Mouse (Mus musculus) megakaryocyte, embryonic 14.5 days (primary cell): ENCODE measurements around the gene Emp1. TPM values are rescaled to one million over a fixed set of nuclear protein-coding genes. Genes with fewer than 3 reads are reported as not detected.
A peak's percentile ranks its signal among the peaks of the same experiment; 100 is the strongest.

ENCODE experiments used
- H3K27me3 ChIP-seq: replicated peaks from 2 replicates; pipeline ENCODE3; 2012; ENCODE audit warnings: inconsistent platforms
- H3K36me3 ChIP-seq: replicated peaks from 2 replicates; pipeline ENCODE3; 2012; ENCODE audit warnings: low read length, inconsistent platforms, mixed read lengths
- H3K4me1 ChIP-seq: 2 replicates; pipeline ENCODE4 v1.6.1; 2012; ENCODE audit warnings: inconsistent platforms
- H3K4me3 ChIP-seq: replicated peaks from 2 replicates; pipeline ENCODE3; 2012; ENCODE audit warnings: moderate library complexity, mild to moderate bottlenecking, inconsistent platforms
- H3K9me3 ChIP-seq: 2 replicates; pipeline ENCODE4 v1.6.1; 2012; ENCODE audit warnings: inconsistent platforms
- FLI1 ChIP-seq: IDR thresholded peaks from 2 replicates; pipeline ENCODE4 v1.6.1; 2012; ENCODE audit warnings: low read length, inconsistent platforms, mixed read lengths
- GATA1 ChIP-seq: IDR thresholded peaks from 3 replicates; pipeline ENCODE4 v1.6.1; 2012; ENCODE audit warnings: mixed read lengths, low read length, inconsistent platforms, borderline replicate concordance
- polyA plus RNA-seq: library from polyadenylated mRNA; stranded (reverse); fragments of >175 nt; gene quantifications from 2 replicates; pipeline ENCODE4 v1.2.3, GENCODE M21; 2012; ENCODE audit warnings: low replicate concordance; ENCODE audit not compliant: insufficient read depth

The Emp1 gene
- polyA plus RNA-seq, 1 experiment, result 0.97 TPM

DNA sequence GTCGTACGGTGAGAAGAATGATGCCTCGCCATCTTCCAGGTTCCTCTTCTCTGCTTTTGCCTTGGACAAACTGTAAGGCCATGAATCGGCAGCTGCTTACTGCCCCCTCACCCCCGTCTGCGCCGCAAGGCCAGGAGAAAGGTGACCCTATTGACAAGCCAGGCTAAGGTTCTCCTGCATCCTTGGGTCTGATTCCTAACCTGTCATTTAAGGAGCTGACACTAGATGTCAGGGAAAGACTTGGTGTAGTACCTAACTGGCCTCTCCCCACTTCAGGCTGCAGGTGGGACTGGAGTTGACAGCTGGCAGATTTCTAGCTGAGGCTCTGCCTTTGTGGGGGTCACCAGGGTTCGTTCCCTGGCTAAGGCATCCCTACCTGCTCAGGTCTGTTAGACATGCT lies 35.4 kb downstream of the Emp1 start:
- Histone ChIP-seq H3K4me3 (no peak overlapping the region), H3K27me3 (peaks cover 1% of the 10 kb centered on the region), H3K9me3 (no peaks in the 10 kb centered on the region), H3K36me3 (no peaks in the 10 kb centered on the region), H3K4me1 (no peaks in the 10 kb centered on the region)
- TF ChIP-seq GATA1 (no peak), FLI1 (no peak)

DNA sequence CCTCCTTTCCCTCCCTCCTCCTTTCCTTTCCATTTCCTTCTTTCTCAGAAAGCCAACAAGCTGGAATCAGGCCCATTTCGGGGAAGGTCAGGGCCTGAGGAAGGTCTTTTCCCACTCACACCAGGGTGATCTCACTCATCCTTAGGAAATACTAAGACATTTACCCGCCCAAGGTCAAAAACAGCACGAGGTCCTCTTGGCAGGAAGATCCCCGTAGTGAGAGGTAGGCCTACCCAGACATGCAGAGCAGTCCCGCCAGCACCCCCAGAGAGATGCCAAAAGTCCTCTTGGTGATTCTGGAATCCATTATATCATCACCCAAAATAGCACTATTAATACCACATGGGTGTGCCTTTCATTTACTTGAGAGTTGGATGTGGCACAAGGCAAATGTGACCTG lies 36.5 kb downstream of the Emp1 start:
- TF ChIP-seq FLI1 (no peak), GATA1 (no peak)
- H3K4me3 ChIP-seq, result no peak overlapping the region
- H3K27me3 ChIP-seq, result peaks cover 1% of the 10 kb centered on the region
- peaks cover 2% of the 10 kb centered on the region for H3K36me3 ChIP-seq
- no peaks in the 10 kb centered on the region; the same call in 1 of the 2 replicates for H3K4me1 ChIP-seq
- peaks cover under 1% of the 10 kb centered on the region for H3K9me3 ChIP-seq

DNA sequence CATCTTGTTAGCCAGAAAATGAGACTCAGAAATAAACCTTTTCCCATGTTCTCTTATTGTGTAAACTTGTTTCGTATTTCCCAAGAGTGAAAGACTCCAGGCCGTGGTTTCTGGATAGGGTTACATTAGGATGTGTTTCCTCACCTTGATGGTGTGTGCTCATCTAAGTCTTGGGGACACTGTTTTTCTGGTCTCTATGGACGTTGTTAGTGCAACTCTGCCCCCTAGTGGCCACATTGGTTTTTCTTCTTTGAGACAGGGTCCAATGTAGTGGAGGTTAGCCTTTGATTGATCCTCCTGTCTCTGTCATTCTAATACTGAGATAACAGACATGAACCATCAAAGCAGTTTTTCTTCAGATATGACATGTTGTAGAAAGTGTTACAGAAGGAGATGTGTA lies 38.0 kb downstream of the Emp1 start:
- Histone ChIP-seq H3K36me3 (peaks cover 11% of the 10 kb centered on the region), H3K4me3 (no peak overlapping the region), H3K9me3 (peaks cover 14% of the 10 kb centered on the region), H3K27me3 (no peaks in the 10 kb centered on the region), H3K4me1 (peaks cover 15% of the 10 kb centered on the region)
- TF ChIP-seq FLI1 (no peak), GATA1 (no peak)

DNA sequence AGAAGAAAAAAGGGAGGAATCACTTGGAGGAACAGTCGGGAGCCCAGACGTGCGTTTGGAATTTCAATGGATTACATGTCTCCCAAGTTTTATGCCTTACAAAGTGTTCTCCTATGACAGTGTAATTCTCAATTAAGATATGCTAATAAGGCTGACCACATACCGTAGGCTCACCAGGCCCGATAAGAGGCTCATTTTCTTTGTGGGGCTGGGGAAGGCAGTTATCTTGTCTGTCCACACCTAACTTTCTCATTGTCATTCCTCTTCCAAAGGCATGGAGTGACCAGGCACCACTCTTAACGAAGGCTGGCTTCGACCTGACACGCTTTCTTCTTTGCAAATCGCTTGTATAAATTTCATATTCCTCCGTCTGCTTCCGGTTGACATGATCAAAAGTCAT lies 42.7 kb downstream of the Emp1 start:
- H3K4me3 ChIP-seq, result peak overlapping the region; percentile 40
- peaks cover 38% of the 10 kb centered on the region for H3K4me1 ChIP-seq
- TF ChIP-seq FLI1 (no peak), GATA1 (no peak)
- peaks cover 18% of the 10 kb centered on the region for H3K36me3 ChIP-seq
- H3K9me3 ChIP-seq, result peaks cover 31% of the 10 kb centered on the region
- H3K27me3 ChIP-seq, result no peaks in the 10 kb centered on the region

DNA sequence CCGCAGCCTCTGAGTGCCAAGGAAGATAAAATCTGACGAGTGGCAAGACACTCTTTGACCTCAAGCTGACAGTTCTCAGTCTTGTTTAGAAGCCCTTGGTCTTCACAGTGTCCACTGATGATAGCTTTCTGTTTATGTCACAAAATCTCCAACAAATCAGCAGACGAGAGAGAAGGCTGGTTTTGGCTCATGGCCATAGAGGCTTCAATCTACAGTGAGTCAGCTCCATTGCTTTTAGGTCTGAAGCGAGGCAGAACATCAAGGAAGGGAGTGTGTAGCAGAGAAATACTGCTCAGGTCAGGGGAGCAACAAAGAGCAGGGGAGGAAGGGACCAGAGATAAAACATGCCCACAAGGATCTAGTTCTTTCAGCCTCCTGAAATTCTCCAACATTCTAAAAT lies 45.0 kb downstream of the Emp1 start:
- no peak for TF ChIP-seq GATA1
- no peak for TF ChIP-seq FLI1
- Histone ChIP-seq H3K9me3 (peaks cover 35% of the 10 kb centered on the region), H3K4me3 (no peak overlapping the region), H3K36me3 (peaks cover 18% of the 10 kb centered on the region), H3K27me3 (no peaks in the 10 kb centered on the region), H3K4me1 (peaks cover 42% of the 10 kb centered on the region)

DNA sequence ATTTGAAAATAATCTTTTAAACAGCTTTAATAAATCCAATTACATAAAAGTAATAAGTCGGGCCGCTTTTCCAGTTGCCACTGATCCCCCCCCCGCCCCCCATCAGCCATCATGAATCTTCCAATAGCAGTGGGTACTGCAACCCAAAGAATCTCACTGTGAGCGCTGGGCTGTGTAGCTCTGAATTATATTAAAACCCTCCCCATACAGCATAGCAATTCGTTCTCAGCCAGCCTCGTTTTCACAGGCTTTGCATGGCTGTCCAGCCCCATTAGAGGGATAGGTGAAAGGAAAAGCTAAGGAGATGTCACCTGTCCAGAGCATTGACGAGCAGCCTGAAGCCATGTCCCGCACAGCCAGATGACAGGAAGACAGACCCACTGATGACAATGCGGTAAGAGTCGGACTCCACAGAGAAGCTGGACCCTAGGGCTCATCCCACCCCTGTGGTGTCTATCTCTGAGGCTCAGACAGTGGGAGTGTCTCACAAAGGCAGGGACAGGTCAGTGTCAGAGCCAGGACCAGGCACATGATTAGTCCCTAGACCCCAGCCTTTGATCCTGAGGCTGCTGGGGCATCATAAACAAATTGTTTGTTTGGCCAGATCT lies 49.5 kb downstream of the Emp1 start:
- TF ChIP-seq GATA1, result no peak
- no peak for TF ChIP-seq FLI1
- peaks cover 8% of the 10 kb centered on the region; the same call in 1 of the 2 replicates for H3K9me3 ChIP-seq
- peaks cover 16% of the 10 kb centered on the region for H3K4me1 ChIP-seq
- H3K4me3 ChIP-seq, result no peak overlapping the region
- no peaks in the 10 kb centered on the region for H3K36me3 ChIP-seq
- no peaks in the 10 kb centered on the region for H3K27me3 ChIP-seq

DNA sequence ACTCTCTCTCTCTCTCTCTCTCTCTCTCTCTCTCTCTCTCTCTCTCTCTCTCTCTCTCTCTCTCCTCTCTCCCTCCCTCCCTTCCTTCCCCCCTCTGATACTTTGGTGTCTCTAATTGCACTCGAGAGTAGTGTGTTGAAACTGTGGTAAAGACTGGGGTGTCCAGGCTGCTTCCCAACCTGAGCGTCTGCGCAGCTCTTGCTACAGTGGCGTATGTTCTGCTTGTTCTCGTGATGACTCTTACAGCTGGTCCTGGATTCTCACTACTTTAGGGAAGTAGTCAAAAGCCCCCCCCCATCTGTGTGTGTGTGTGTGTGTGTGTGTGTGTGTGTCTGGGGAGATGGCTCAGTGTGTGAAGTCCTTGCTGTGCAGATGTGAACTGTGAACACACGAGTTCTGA lies 50.3 kb downstream of the Emp1 start:
- no peak for TF ChIP-seq FLI1
- no peak for TF ChIP-seq GATA1
- no peak overlapping the region for H3K4me3 ChIP-seq
- no peaks in the 10 kb centered on the region for H3K27me3 ChIP-seq
- no peaks in the 10 kb centered on the region for H3K36me3 ChIP-seq
- H3K4me1 ChIP-seq, result peaks cover 15% of the 10 kb centered on the region
- 0 out of 2 replicates have a peak, but pooled peaks cover 4% of the 10 kb centered on the region for H3K9me3 ChIP-seq

DNA sequence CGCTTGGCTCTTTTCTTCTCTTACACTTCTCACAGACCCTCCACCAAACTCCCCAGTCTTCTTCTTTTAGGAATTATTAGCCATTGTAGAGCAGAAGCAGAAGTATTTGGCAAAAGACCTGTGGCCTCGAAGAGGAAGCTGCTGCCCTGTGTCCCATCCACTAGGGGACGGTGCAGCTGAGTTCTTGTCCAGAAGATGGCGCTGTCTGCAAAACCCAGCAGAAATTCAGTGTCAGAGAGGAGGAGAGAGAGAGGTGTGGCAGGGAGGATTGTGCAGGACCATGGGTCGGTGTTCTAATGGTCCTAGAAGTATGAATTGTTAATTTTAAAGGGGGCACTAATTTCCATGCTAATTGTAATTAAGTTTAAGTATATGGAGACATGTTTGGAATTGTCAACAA lies 55.1 kb downstream of the Emp1 start:
- H3K9me3 ChIP-seq, result no peaks in the 10 kb centered on the region
- H3K4me1 ChIP-seq, result peaks cover 54% of the 10 kb centered on the region
- H3K36me3 ChIP-seq, result no peaks in the 10 kb centered on the region
- H3K4me3 ChIP-seq, result no peak overlapping the region
- H3K27me3 ChIP-seq, result no peaks in the 10 kb centered on the region
- no peak for TF ChIP-seq FLI1
- TF ChIP-seq GATA1, result no peak

DNA sequence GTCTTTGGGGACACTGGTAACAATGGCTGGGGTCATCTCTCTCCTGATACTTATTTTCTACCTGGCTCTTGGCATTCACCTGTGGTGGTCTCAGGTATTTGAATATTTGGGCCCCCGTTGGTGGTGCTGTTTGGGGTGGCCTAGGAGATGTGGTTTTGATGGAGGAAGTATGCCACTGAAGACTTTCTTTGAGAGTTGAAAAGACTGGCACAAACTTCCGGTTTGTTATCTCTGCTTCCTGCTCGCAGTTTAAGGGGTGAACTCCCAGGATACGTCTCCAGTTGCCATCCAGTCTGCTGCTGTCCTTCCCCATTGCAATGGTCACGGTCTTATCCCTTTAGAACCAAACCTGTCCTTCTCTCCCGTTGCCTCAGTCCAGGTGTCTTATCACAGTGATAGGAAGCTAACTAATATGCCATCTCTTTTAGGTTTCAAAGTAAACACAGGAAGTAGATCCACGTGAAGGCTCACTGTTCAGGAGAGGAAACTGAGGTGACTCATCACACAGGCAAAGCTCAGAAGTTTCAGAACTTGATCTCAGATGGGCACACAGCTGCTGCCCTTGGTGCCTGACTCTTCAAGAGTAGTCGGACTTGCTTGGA lies 56.0 kb downstream of the Emp1 start:
- H3K4me1 ChIP-seq, result peaks cover 62% of the 10 kb centered on the region
- TF ChIP-seq FLI1 (no peak), GATA1 (no peak)
- H3K36me3 ChIP-seq, result no peaks in the 10 kb centered on the region
- peak overlapping the region; percentile 69 for H3K4me3 ChIP-seq
- H3K9me3 ChIP-seq, result no peaks in the 10 kb centered on the region
- no peaks in the 10 kb centered on the region for H3K27me3 ChIP-seq

DNA sequence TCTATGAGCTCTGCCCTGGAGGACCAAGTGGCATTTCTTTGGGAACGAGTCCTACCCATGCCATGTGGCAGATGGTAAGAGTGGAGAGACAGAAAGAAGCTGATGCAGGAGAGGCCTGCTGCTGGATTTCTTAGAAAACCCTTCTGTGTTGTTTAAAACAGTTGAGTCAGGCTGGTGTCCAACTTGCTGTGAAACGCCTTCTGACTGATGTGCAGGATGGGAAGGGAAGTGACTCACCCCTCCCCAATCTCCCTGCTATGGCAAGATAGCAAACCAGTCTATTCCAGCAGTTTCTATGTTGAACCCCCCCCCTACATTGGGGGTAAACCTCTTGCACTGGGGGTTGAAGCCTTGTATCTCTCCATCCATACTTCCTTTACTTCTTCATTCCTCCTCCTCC lies 65.9 kb downstream of the Emp1 start:
- peaks cover 52% of the 10 kb centered on the region for H3K4me1 ChIP-seq
- no peaks in the 10 kb centered on the region for H3K27me3 ChIP-seq
- TF ChIP-seq FLI1 (no peak), GATA1 (peak; percentile 77; the same call in 1 of the 3 replicates)
- peaks cover 7% of the 10 kb centered on the region for H3K36me3 ChIP-seq
- peak overlapping the region; percentile 73 for H3K4me3 ChIP-seq
- H3K9me3 ChIP-seq, result no peaks in the 10 kb centered on the region

DNA sequence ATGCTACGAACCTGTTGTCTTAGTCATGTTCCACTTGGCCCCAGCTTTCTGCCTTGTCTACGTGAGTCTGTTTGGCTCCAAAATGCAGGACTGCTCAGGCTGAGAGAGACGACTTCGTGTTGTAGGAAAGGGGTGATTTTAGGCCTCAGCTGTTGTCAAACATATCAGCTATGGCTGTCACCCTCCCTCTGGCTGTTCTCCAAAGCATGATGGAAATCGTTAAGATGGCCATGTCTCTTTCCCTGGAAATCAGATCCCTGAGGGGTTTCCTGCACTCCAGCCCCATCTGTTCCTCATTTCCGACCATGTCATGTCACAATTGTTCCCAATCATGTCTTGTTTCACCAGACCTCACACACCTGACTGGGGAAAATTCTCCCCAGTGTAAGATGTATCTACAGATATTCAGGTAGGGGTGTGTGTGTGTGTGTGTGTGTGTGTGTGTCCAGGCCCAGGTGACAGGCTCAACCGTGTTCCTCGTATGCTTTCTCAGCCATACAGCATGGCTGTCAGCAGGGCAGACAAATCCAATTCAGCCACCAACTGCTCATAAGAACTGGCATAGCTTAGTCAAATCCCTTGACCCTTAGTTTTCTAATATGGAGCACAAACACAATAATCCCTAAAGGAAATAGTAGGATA lies 67.0 kb downstream of the Emp1 start:
- Histone ChIP-seq H3K4me1 (peaks cover 52% of the 10 kb centered on the region), H3K9me3 (no peaks in the 10 kb centered on the region), H3K36me3 (peaks cover 2% of the 10 kb centered on the region), H3K4me3 (no peak overlapping the region), H3K27me3 (peaks cover 2% of the 10 kb centered on the region)
- TF ChIP-seq GATA1 (no peak), FLI1 (no peak)
